Mouse (Mus musculus) testis, adult 2 months (tissue): ENCODE results near the gene Rab11fip4.

Experiments
- CTCF ChIP-seq: fragments of 200-500 bp; IDR thresholded peaks from 2 replicates; pipeline ENCODE4 v1.5.1; 2012; ENCODE audit warnings: low read depth, mild to moderate bottlenecking, inconsistent platforms, low read length, moderate library complexity; ENCODE audit not compliant: control insufficient read depth, insufficient read depth, insufficient replicate concordance
- POLR2A ChIP-seq: fragments of 200-500 bp; IDR thresholded peaks from 2 replicates; pipeline ENCODE4 v1.6.1; 2012; ENCODE audit warnings: low read depth, mild to moderate bottlenecking, inconsistent platforms, low read length, moderate library complexity; ENCODE audit not compliant: control insufficient read depth

GRCm38 (mm10) chr11:79630521-79630920 lies 39.5 kb downstream of the Rab11fip4 start:
- TF ChIP-seq CTCF (no peak), POLR2A (no peak)
